Mouse (Mus musculus): Measurements from ENCODE around the gene Foxf1. TPM values are rescaled to one million over a fixed set of nuclear protein-coding genes. Genes with fewer than 3 reads are reported as not detected.

The Foxf1 gene
- polyA plus RNA-seq, 1 experiment from 2014 or later, result 1.1 TPM

DNA sequence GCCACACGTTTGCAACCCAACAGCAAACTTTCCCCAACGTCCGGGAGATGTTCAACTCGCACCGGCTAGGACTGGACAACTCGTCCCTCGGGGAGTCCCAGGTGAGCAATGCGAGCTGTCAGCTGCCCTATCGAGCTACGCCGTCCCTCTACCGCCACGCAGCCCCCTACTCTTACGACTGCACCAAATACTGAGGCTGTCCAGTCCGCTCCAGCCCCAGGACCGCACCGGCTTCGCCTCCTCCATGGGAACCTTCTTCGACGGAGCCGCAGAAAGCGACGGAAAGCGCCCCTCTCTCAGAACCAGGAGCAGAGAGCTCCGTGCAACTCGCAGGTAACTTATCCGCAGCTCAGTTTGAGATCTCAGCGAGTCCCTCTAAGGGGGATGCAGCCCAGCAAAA is 33.7 kb downstream of the Foxf1 start:
- no peak overlapping the region for H3K4me2 ChIP-seq (ENCODE audit: low read length)
- WGBS, result under 1% methylated on average over 28 of the region's 28 CpGs
- peaks cover 5% of the 10 kb centered on the region; the same call in 1 of the 2 replicates for H3K4me1 ChIP-seq (ENCODE audit: control insufficient read depth, insufficient read depth, low read length)

DNA sequence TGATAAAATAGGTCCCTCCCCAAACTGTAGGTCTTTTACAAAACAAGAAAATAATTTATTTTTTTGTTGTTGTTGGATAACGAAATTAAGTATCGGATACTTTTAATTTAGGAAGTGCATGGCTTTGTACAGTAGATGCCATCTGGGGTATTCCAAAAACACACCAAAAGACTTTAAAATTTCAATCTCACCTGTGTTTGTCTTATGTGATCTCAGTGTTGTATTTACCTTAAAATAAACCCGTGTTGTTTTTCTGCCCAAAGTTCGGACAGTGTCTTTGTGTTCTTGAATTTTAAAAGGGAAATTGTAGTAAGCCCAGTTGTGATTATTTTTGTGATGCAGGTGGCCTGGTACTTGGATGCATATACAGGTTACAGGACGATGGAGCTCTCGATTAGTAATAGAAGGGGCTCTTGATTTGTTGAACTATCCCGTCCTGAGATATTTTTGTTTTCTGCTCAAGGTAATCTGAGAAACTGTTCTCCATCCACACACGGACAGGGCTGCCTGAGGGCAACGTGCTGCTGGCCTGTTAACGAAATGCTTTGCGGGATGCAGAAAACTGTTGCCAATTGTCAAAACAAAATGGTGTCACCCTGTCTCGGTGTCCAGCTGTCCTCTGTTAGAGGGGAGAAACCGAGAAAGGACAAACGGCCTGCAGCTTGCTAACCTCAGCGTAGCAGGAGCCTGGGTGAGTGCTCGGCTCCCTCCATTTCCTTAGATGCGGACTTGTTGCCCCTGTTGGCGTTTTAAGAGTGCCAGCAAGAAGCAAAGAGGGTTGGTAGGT is 34.6 kb downstream of the Foxf1 start:
- H3K9me3 ChIP-seq (replicated peaks; ENCODE audit: control insufficient read depth, low read length, poor library complexity, severe bottlenecking), result no peaks in the 10 kb centered on the region; the same call in 1 of the 2 replicates
- peaks cover 5% of the 10 kb centered on the region; the same call in 1 of the 2 replicates for H3K4me1 ChIP-seq (ENCODE audit: control insufficient read depth, insufficient read depth, low read length)
- peaks cover 76% of the 10 kb centered on the region for H3K27me3 ChIP-seq (ENCODE audit: control insufficient read depth, insufficient read depth, low read depth, low read length)
- no peak for ATAC-seq
- WGBS, result 1% methylated on average over 18 of the region's 18 CpGs
- H3K9ac ChIP-seq (ENCODE audit: low read depth, low read length), result no peak overlapping the region
- no peak overlapping the region for H3K27ac ChIP-seq (ENCODE audit: low read length)
- no peaks in the 10 kb centered on the region for H3K36me3 ChIP-seq (ENCODE audit: control insufficient read depth, insufficient read depth, low read length)
- H3K4me2 ChIP-seq (ENCODE audit: low read length), result no peak overlapping the region
- H3K4me3 ChIP-seq (ENCODE audit: low read depth, low read length), result no peak overlapping the region

More for the DNA sequence above, 33.7 kb downstream of the Foxf1 start:
- H3K9ac ChIP-seq (ENCODE audit: low read depth, low read length), result no peak overlapping the region
- no peaks in the 10 kb centered on the region for H3K36me3 ChIP-seq (ENCODE audit: control insufficient read depth, insufficient read depth, low read length)
- H3K9me3 ChIP-seq (replicated peaks; ENCODE audit: control insufficient read depth, low read length, poor library complexity, severe bottlenecking), result no peaks in the 10 kb centered on the region; the same call in 1 of the 2 replicates
- H3K27ac ChIP-seq (ENCODE audit: low read length), result no peak overlapping the region
- peaks cover 71% of the 10 kb centered on the region for H3K27me3 ChIP-seq (ENCODE audit: control insufficient read depth, insufficient read depth, low read depth, low read length)
- peak overlapping the region; percentile 16; the same call in 1 of the 2 replicates for H3K4me3 ChIP-seq (ENCODE audit: low read depth, low read length)
- ATAC-seq, result no peak

GRCm38 (mm10) chr8:121119635-121120455 is 35.7 kb downstream of the Foxf1 start:
- H3K9me3 ChIP-seq (replicated peaks; ENCODE audit: control insufficient read depth, low read length, poor library complexity, severe bottlenecking), result no peaks in the 10 kb centered on the region; the same call in 1 of the 2 replicates
- H3K27me3 ChIP-seq (ENCODE audit: control insufficient read depth, insufficient read depth, low read depth, low read length), result peaks cover 79% of the 10 kb centered on the region
- H3K27ac ChIP-seq (ENCODE audit: low read length), result no peak overlapping the region
- no peak overlapping the region for H3K4me3 ChIP-seq (ENCODE audit: low read depth, low read length)
- ATAC-seq, result no peak
- H3K9ac ChIP-seq (ENCODE audit: low read depth, low read length), result no peak overlapping the region
- peaks cover 5% of the 10 kb centered on the region; the same call in 1 of the 2 replicates for H3K4me1 ChIP-seq (ENCODE audit: control insufficient read depth, insufficient read depth, low read length)
- WGBS, result 2% methylated on average over 12 of the region's 12 CpGs
- H3K36me3 ChIP-seq (ENCODE audit: control insufficient read depth, insufficient read depth, low read length), result no peaks in the 10 kb centered on the region
- no peak overlapping the region for H3K4me2 ChIP-seq (ENCODE audit: low read length)

- Histone ChIP-seq H3K9ac (ENCODE audit: low read depth, low read length) (no peak overlapping the region), H3K4me2 (ENCODE audit: low read length) (no peak overlapping the region), H3K36me3 (ENCODE audit: control insufficient read depth, insufficient read depth, low read length) (no peaks in the 10 kb centered on the region), H3K4me1 (ENCODE audit: control insufficient read depth, insufficient read depth, low read length) (peaks cover 8% of the 10 kb centered on the region; the same call in 1 of the 2 replicates), H3K27me3 (ENCODE audit: control insufficient read depth, insufficient read depth, low read depth, low read length) (peaks cover 81% of the 10 kb centered on the region), H3K27ac (ENCODE audit: low read length) (no peak overlapping the region), H3K4me3 (ENCODE audit: low read depth, low read length) (no peak overlapping the region), H3K9me3 (replicated peaks; ENCODE audit: control insufficient read depth, low read length, poor library complexity, severe bottlenecking) (no peaks in the 10 kb centered on the region; the same call in 1 of the 2 replicates)
- no peak for ATAC-seq
- WGBS, result 5% methylated on average over 17 of the region's 17 CpGs
Measured at GRCm38 (mm10) chr8:121120456-121121419, 36.6 kb downstream of the Foxf1 start.

GRCm38 (mm10) chr8:121121704-121122103 is 37.5 kb downstream of the Foxf1 start:
- H3K9me3 ChIP-seq (replicated peaks; ENCODE audit: control insufficient read depth, low read length, poor library complexity, severe bottlenecking), result no peaks in the 10 kb centered on the region; the same call in 1 of the 2 replicates
- no peak for ATAC-seq
- no peak overlapping the region for H3K4me3 ChIP-seq (ENCODE audit: low read depth, low read length)
- H3K27ac ChIP-seq (ENCODE audit: low read length), result no peak overlapping the region
- WGBS, result 4% methylated on average over 8 of the region's 8 CpGs
- H3K36me3 ChIP-seq (ENCODE audit: control insufficient read depth, insufficient read depth, low read length), result no peaks in the 10 kb centered on the region
- peaks cover 3% of the 10 kb centered on the region; the same call in 1 of the 2 replicates for H3K4me1 ChIP-seq (ENCODE audit: control insufficient read depth, insufficient read depth, low read length)
- H3K27me3 ChIP-seq (ENCODE audit: control insufficient read depth, insufficient read depth, low read depth, low read length), result peaks cover 82% of the 10 kb centered on the region
- H3K9ac ChIP-seq (ENCODE audit: low read depth, low read length), result no peak overlapping the region
- H3K4me2 ChIP-seq (ENCODE audit: low read length), result no peak overlapping the region

GRCm38 (mm10) chr8:121122368-121122767 is 38.2 kb downstream of the Foxf1 start:
- H3K4me1 ChIP-seq (ENCODE audit: control insufficient read depth, insufficient read depth, low read length), result peaks cover 3% of the 10 kb centered on the region; the same call in 1 of the 2 replicates
- WGBS, result 1% methylated on average over 7 of the region's 7 CpGs

DNA sequence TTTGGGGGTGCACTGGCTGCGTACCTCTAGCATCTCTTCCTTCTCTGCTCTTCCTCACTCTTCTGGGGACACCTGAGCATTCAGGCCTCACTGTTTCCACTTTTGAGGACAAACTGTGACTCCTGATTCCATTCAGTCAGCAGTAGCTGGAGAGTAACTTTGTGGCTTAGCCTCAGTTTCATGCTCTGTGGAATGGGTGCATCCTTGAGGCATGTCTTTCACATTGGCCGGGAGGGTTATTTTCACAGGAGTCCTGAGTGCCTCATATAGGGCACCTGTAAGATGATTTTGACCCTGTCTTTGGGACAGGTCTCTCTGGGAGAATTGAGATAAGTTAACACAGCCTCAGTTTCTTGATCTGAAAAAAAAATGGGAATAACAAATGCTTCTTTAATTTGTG is 38.9 kb downstream of the Foxf1 start:
- Histone ChIP-seq H3K4me2 (ENCODE audit: low read length) (no peak overlapping the region), H3K4me1 (ENCODE audit: control insufficient read depth, insufficient read depth, low read length) (peaks cover 6% of the 10 kb centered on the region; the same call in 1 of the 2 replicates), H3K4me3 (ENCODE audit: low read depth, low read length) (no peak overlapping the region), H3K27me3 (ENCODE audit: control insufficient read depth, insufficient read depth, low read depth, low read length) (peaks cover 71% of the 10 kb centered on the region), H3K27ac (ENCODE audit: low read length) (no peak overlapping the region), H3K36me3 (ENCODE audit: control insufficient read depth, insufficient read depth, low read length) (no peaks in the 10 kb centered on the region), H3K9me3 (replicated peaks; ENCODE audit: control insufficient read depth, low read length, poor library complexity, severe bottlenecking) (no peaks in the 10 kb centered on the region; the same call in 1 of the 2 replicates), H3K9ac (ENCODE audit: low read depth, low read length) (no peak overlapping the region)
- ATAC-seq, result no peak
- 33% methylated on average over 2 of the region's 2 CpGs for WGBS

More at GRCm38 (mm10) chr8:121122368-121122767, 38.2 kb downstream of the Foxf1 start:
- Histone ChIP-seq H3K4me2 (ENCODE audit: low read length) (no peak overlapping the region), H3K4me3 (ENCODE audit: low read depth, low read length) (no peak overlapping the region), H3K36me3 (ENCODE audit: control insufficient read depth, insufficient read depth, low read length) (no peaks in the 10 kb centered on the region), H3K27me3 (ENCODE audit: control insufficient read depth, insufficient read depth, low read depth, low read length) (peaks cover 79% of the 10 kb centered on the region), H3K9ac (ENCODE audit: low read depth, low read length) (no peak overlapping the region), H3K27ac (ENCODE audit: low read length) (no peak overlapping the region), H3K9me3 (replicated peaks; ENCODE audit: control insufficient read depth, low read length, poor library complexity, severe bottlenecking) (no peaks in the 10 kb centered on the region; the same call in 1 of the 2 replicates)
- no peak for ATAC-seq

GRCm38 (mm10) chr8:121124547-121125239 is 40.5 kb downstream of the Foxf1 start:
- H3K27ac ChIP-seq (ENCODE audit: low read length), result no peak overlapping the region
- no peak overlapping the region for H3K4me3 ChIP-seq (ENCODE audit: low read depth, low read length)
- peaks cover 78% of the 10 kb centered on the region for H3K27me3 ChIP-seq (ENCODE audit: control insufficient read depth, insufficient read depth, low read depth, low read length)
- H3K36me3 ChIP-seq (ENCODE audit: control insufficient read depth, insufficient read depth, low read length), result no peaks in the 10 kb centered on the region
- peaks cover 14% of the 10 kb centered on the region for H3K4me1 ChIP-seq (ENCODE audit: control insufficient read depth, insufficient read depth, low read length)
- H3K4me2 ChIP-seq (ENCODE audit: low read length), result no peak overlapping the region
- WGBS, result under 1% methylated on average over 17 of the region's 17 CpGs
- no peak for ATAC-seq
- H3K9ac ChIP-seq (ENCODE audit: low read depth, low read length), result no peak overlapping the region
- H3K9me3 ChIP-seq (replicated peaks; ENCODE audit: control insufficient read depth, low read length, poor library complexity, severe bottlenecking), result no peaks in the 10 kb centered on the region; the same call in 1 of the 2 replicates
